Mouse (Mus musculus) heart, embryonic 13.5 days (tissue): ENCODE measurements around the gene Cldn8. TPM values are rescaled to one million over a fixed set of nuclear protein-coding genes. Genes with fewer than 3 reads are reported as not detected.

Experiments
- ATAC-seq: fragments of 200-750 bp; cut with Nextera tagmentation; 2 replicates; pipeline ENCODE4 v1.8.0; 2017; ENCODE audit warnings: moderate TSS enrichment; ENCODE audit not compliant: insufficient number of reproducible peaks, low FRiP score, low TSS enrichment; ENCODE audit errors: extremely low read depth
- H3K27ac ChIP-seq: fragments of 300-500 bp; sonication (generic); replicated peaks from 2 replicates; pipeline ENCODE4 v1.5.1; 2015; ENCODE audit warnings: moderate library complexity, mild to moderate bottlenecking, inconsistent platforms
- H3K27me3 ChIP-seq: fragments of 300-500 bp; sonication (generic); replicated peaks from 2 replicates; pipeline ENCODE4 v1.6.1; 2015; ENCODE audit warnings: mild to moderate bottlenecking, inconsistent platforms
- H3K36me3 ChIP-seq: fragments of 300-500 bp; sonication (generic); 2 replicates; pipeline ENCODE4 v1.6.1; 2015; ENCODE audit warnings: mild to moderate bottlenecking, inconsistent platforms
- H3K4me1 ChIP-seq: fragments of 300-500 bp; sonication (generic); 2 replicates; pipeline ENCODE4 v1.6.1; 2015; ENCODE audit warnings: inconsistent platforms
- H3K4me2 ChIP-seq: fragments of 300-500 bp; sonication (generic); 2 replicates; pipeline ENCODE4 v1.6.1; 2015; ENCODE audit warnings: inconsistent platforms, mild to moderate bottlenecking, moderate library complexity
- H3K4me3 ChIP-seq: fragments of 300-500 bp; sonication (generic); 2 replicates; pipeline ENCODE4 v1.5.1; 2015; ENCODE audit warnings: moderate library complexity, mild to moderate bottlenecking, inconsistent platforms
- H3K9ac ChIP-seq: fragments of 300-500 bp; sonication (generic); 2 replicates; pipeline ENCODE4 v1.6.1; 2015; ENCODE audit warnings: inconsistent platforms, mild to moderate bottlenecking, moderate library complexity
- H3K9me3 ChIP-seq: fragments of 300-500 bp; sonication (generic); 2 replicates; pipeline ENCODE4 v1.6.1; 2016; ENCODE audit warnings: inconsistent platforms
- WGBS: fragments of 180-500 bp; shearing (Covaris S2); methylation state at CpG from one replicate; pipeline ENCODE4 v1.1.7; 2015; ENCODE audit warnings: mixed read lengths; 5-methylcytosine and 5-hydroxymethylcytosine counted together
- polyA plus RNA-seq: library from polyadenylated mRNA; unstranded; fragments of >200 nt; fragmentation: Nextera tagmentation; extraction: Ambion mirVana; gene quantifications from 2 replicates; pipeline ENCODE4 v1.2.1, GENCODE M21; 2015

The Cldn8 gene
- polyA plus RNA-seq, 1 experiment from 2014 or later = 0.20 TPM

- Histone ChIP-seq H3K27ac (no peak overlapping the region), H3K4me1 (no peaks in the 10 kb centered on the region), H3K36me3 (no peaks in the 10 kb centered on the region), H3K4me2 (no peak overlapping the region), H3K27me3 (no peaks in the 10 kb centered on the region), H3K9ac (no peak overlapping the region), H3K4me3 (no peak overlapping the region), H3K9me3 (no peaks in the 10 kb centered on the region)
- no peak for ATAC-seq
Observed at GRCm38 (mm10) chr16:88570136-88570535, 7.2 kb upstream of the Cldn8 start.

- H3K4me1 ChIP-seq = no peaks in the 10 kb centered on the region
- no peak overlapping the region for H3K27ac ChIP-seq
- H3K9me3 ChIP-seq = no peaks in the 10 kb centered on the region
- ATAC-seq = no peak
- no peak overlapping the region for H3K9ac ChIP-seq
- no peak overlapping the region for H3K4me2 ChIP-seq
- H3K27me3 ChIP-seq = no peaks in the 10 kb centered on the region
- WGBS = 73% methylated on average over 3 of the region's 3 CpGs
- no peaks in the 10 kb centered on the region for H3K36me3 ChIP-seq
- no peak overlapping the region for H3K4me3 ChIP-seq
Observed at GRCm38 (mm10) chr16:88569732-88570131, 6.7 kb upstream of the Cldn8 start.

GRCm38 (mm10) chr16:88569096-88569495 is 6.1 kb upstream of the Cldn8 start:
- Histone ChIP-seq H3K27me3 (no peaks in the 10 kb centered on the region), H3K4me2 (no peak overlapping the region), H3K36me3 (no peaks in the 10 kb centered on the region), H3K4me3 (no peak overlapping the region), H3K4me1 (no peaks in the 10 kb centered on the region), H3K9me3 (no peaks in the 10 kb centered on the region), H3K9ac (no peak overlapping the region), H3K27ac (no peak overlapping the region)
- WGBS = 76% methylated on average over 1 of the region's 1 CpGs
- ATAC-seq = no peak

GRCm38 (mm10) chr16:88561617-88562164 is 1.3 kb downstream of the Cldn8 start:
- Histone ChIP-seq H3K9me3 (no peaks in the 10 kb centered on the region), H3K4me1 (no peaks in the 10 kb centered on the region), H3K9ac (no peak overlapping the region), H3K4me2 (no peak overlapping the region; the same call in 1 of the 2 replicates), H3K36me3 (no peaks in the 10 kb centered on the region), H3K27me3 (no peaks in the 10 kb centered on the region), H3K4me3 (no peak overlapping the region), H3K27ac (no peak overlapping the region)
- ATAC-seq = no peak
- 46% methylated on average over 6 of the region's 6 CpGs for WGBS

GRCm38 (mm10) chr16:88542488-88542887 is 20.5 kb downstream of the Cldn8 start:
- Histone ChIP-seq H3K9me3 (no peaks in the 10 kb centered on the region), H3K27ac (no peak overlapping the region), H3K27me3 (no peaks in the 10 kb centered on the region), H3K4me1 (no peaks in the 10 kb centered on the region), H3K9ac (no peak overlapping the region), H3K4me2 (no peak overlapping the region), H3K36me3 (no peaks in the 10 kb centered on the region), H3K4me3 (no peak overlapping the region)
- ATAC-seq = no peak
- WGBS = 44% methylated on average over 6 of the region's 6 CpGs

GRCm38 (mm10) chr16:88539841-88540487 is 23.0 kb downstream of the Cldn8 start:
- H3K9me3 ChIP-seq = no peaks in the 10 kb centered on the region
- ATAC-seq = no peak
- no peak overlapping the region for H3K27ac ChIP-seq
- H3K4me1 ChIP-seq = no peaks in the 10 kb centered on the region
- no peak overlapping the region for H3K9ac ChIP-seq
- no peak overlapping the region for H3K4me3 ChIP-seq
- no peak overlapping the region for H3K4me2 ChIP-seq
- no peaks in the 10 kb centered on the region for H3K27me3 ChIP-seq
- WGBS = 53% methylated on average over 3 of the region's 3 CpGs
- no peaks in the 10 kb centered on the region for H3K36me3 ChIP-seq

- no peaks in the 10 kb centered on the region for H3K27me3 ChIP-seq
- no peaks in the 10 kb centered on the region for H3K36me3 ChIP-seq
- H3K4me2 ChIP-seq = no peak overlapping the region
- no peak overlapping the region for H3K9ac ChIP-seq
- no peak overlapping the region for H3K27ac ChIP-seq
- no peak overlapping the region for H3K4me3 ChIP-seq
- H3K9me3 ChIP-seq = no peaks in the 10 kb centered on the region
- no peaks in the 10 kb centered on the region for H3K4me1 ChIP-seq
- no peak for ATAC-seq
Observed at GRCm38 (mm10) chr16:88511348-88511747, 51.6 kb downstream of the Cldn8 start.

Other genes starting within 250 kb of the Cldn8 start
- gene Cldn17, start 56.2 kb downstream of the Cldn8 start, polyA plus RNA-seq = not detected in 2 replicates
- not detected in 2 replicates for gene Krtap24-1, start 49.1 kb upstream of the Cldn8 start, polyA plus RNA-seq
- gene 2310079G19Rik, start 64.5 kb upstream of the Cldn8 start, polyA plus RNA-seq = not detected in 2 replicates
- not detected in 2 replicates for gene Krtap26-1, start 84.6 kb upstream of the Cldn8 start, polyA plus RNA-seq
- gene Krtap27-1, start 108.5 kb upstream of the Cldn8 start, polyA plus RNA-seq = not detected in 2 replicates
- not detected in 2 replicates for gene 2310061N02Rik, start 144.8 kb upstream of the Cldn8 start, polyA plus RNA-seq
- gene Krtap13-1, start 165.7 kb upstream of the Cldn8 start, polyA plus RNA-seq = not detected in 2 replicates
- not detected in 2 replicates for gene Krtap13, start 188.5 kb upstream of the Cldn8 start, polyA plus RNA-seq
- gene 2310034C09Rik, start 195.7 kb upstream of the Cldn8 start, polyA plus RNA-seq = not detected in 2 replicates
- not detected in 2 replicates for gene 2310057N15Rik, start 211.0 kb upstream of the Cldn8 start, polyA plus RNA-seq
- gene Gm5965, start 214.7 kb upstream of the Cldn8 start, polyA plus RNA-seq = not detected in 2 replicates
- not detected in 2 replicates for gene Gm20741, start 249.0 kb upstream of the Cldn8 start, polyA plus RNA-seq